Mouse (Mus musculus): ENCODE measurements around the gene Mllt11. TPM values are rescaled to one million over a fixed set of nuclear protein-coding genes. Genes with fewer than 3 reads are reported as not detected.

Gene Mllt11
- total and polyA plus RNA-seq, 2 experiments from 2014 or later: 347 to 446 TPM

- Histone ChIP-seq H3K9ac (replicated peaks; ENCODE audit: low read length) (no peak overlapping the region), H3K9me3 (ENCODE audit: low read length) (no peaks in the 10 kb centered on the region), H3K27ac (no peak overlapping the region), H3K36me3 (ENCODE audit: insufficient read depth, low read length) (peaks cover 45% of the 10 kb centered on the region), H3K27me3 (ENCODE audit: insufficient read depth, low read length) (no peaks in the 10 kb centered on the region), H3K4me3 (ENCODE audit: low read length) (no peak overlapping the region), H3K4me2 (ENCODE audit: low read depth, low read length) (no peak overlapping the region), H3K4me1 (ENCODE audit: insufficient read depth, low read length) (no peaks in the 10 kb centered on the region)
- 93% methylated on average over 2 of the region's 2 CpGs for WGBS
- ATAC-seq (no peak), DNase-seq (ENCODE audit: low spot score) (no peak)
- no peak for TF ChIP-seq CTCF (IDR thresholded peaks at IDR 0.05; ENCODE audit: low read depth)
Observed at GRCm38 (mm10) chr3:95186100-95186499, 45.9 kb downstream of the Mllt11 start.

- H3K27me3 ChIP-seq (ENCODE audit: insufficient read depth, low read length): no peaks in the 10 kb centered on the region
- H3K9me3 ChIP-seq (ENCODE audit: low read length): no peaks in the 10 kb centered on the region
- no peak for TF ChIP-seq CTCF (IDR thresholded peaks at IDR 0.05; ENCODE audit: low read depth)
- DNase-seq (ENCODE audit: low spot score): no peak
- no peak overlapping the region for H3K4me2 ChIP-seq (ENCODE audit: low read depth, low read length)
- H3K9ac ChIP-seq (replicated peaks; ENCODE audit: low read length): no peak overlapping the region
- H3K36me3 ChIP-seq (ENCODE audit: insufficient read depth, low read length): peaks cover 40% of the 10 kb centered on the region; the same call in 1 of the 2 replicates
- H3K4me3 ChIP-seq (ENCODE audit: low read length): no peak overlapping the region
- H3K27ac ChIP-seq: no peak overlapping the region
- H3K4me1 ChIP-seq (ENCODE audit: insufficient read depth, low read length): no peaks in the 10 kb centered on the region
- 92% methylated on average over 9 of the region's 9 CpGs for WGBS
- no peak for ATAC-seq
Observed at GRCm38 (mm10) chr3:95184796-95185577, 47.0 kb downstream of the Mllt11 start.

- Histone ChIP-seq H3K27me3 (ENCODE audit: insufficient read depth, low read length) (no peaks in the 10 kb centered on the region), H3K4me2 (ENCODE audit: low read depth, low read length) (no peak overlapping the region), H3K4me3 (ENCODE audit: low read length) (no peak overlapping the region), H3K4me1 (ENCODE audit: insufficient read depth, low read length) (no peaks in the 10 kb centered on the region), H3K36me3 (ENCODE audit: insufficient read depth, low read length) (peaks cover 15% of the 10 kb centered on the region; the same call in 1 of the 2 replicates), H3K27ac (no peak overlapping the region), H3K9me3 (ENCODE audit: low read length) (no peaks in the 10 kb centered on the region), H3K9ac (replicated peaks; ENCODE audit: low read length) (no peak overlapping the region)
- no peak for DNase-seq (ENCODE audit: low spot score)
- TF ChIP-seq CTCF (IDR thresholded peaks at IDR 0.05; ENCODE audit: low read depth): no peak
- ATAC-seq: no peak
- WGBS: 53% methylated on average over 1 of the region's 1 CpGs
Observed at GRCm38 (mm10) chr3:95181841-95182240, 50.1 kb downstream of the Mllt11 start.

- no peak for TF ChIP-seq CTCF (IDR thresholded peaks at IDR 0.05; ENCODE audit: low read depth)
- DNase-seq (ENCODE audit: low spot score): no peak
- Histone ChIP-seq H3K4me1 (ENCODE audit: insufficient read depth, low read length) (no peaks in the 10 kb centered on the region), H3K4me2 (ENCODE audit: low read depth, low read length) (no peak overlapping the region), H3K27me3 (ENCODE audit: insufficient read depth, low read length) (no peaks in the 10 kb centered on the region), H3K36me3 (ENCODE audit: insufficient read depth, low read length) (0 out of 2 replicates have a peak, but pooled peaks cover 9% of the 10 kb centered on the region), H3K27ac (no peak overlapping the region), H3K9me3 (ENCODE audit: low read length) (no peaks in the 10 kb centered on the region), H3K9ac (replicated peaks; ENCODE audit: low read length) (no peak overlapping the region), H3K4me3 (ENCODE audit: low read length) (no peak overlapping the region)
- no peak for ATAC-seq
- 69% methylated on average over 3 of the region's 3 CpGs for WGBS
Observed at GRCm38 (mm10) chr3:95179890-95180289, 52.1 kb downstream of the Mllt11 start.

- 86% methylated on average over 5 of the region's 5 CpGs for WGBS
- ATAC-seq: no peak
- Histone ChIP-seq H3K27ac (no peak overlapping the region), H3K9me3 (ENCODE audit: low read length) (no peaks in the 10 kb centered on the region), H3K4me1 (ENCODE audit: insufficient read depth, low read length) (no peaks in the 10 kb centered on the region), H3K36me3 (ENCODE audit: insufficient read depth, low read length) (0 out of 2 replicates have a peak, but pooled peaks cover 5% of the 10 kb centered on the region), H3K4me2 (ENCODE audit: low read depth, low read length) (no peak overlapping the region), H3K9ac (replicated peaks; ENCODE audit: low read length) (no peak overlapping the region), H3K4me3 (ENCODE audit: low read length) (no peak overlapping the region), H3K27me3 (ENCODE audit: insufficient read depth, low read length) (no peaks in the 10 kb centered on the region)
- no peak for TF ChIP-seq CTCF (IDR thresholded peaks at IDR 0.05; ENCODE audit: low read depth)
- no peak for DNase-seq (ENCODE audit: low spot score)
Observed at GRCm38 (mm10) chr3:95178948-95179347, 53.0 kb downstream of the Mllt11 start.

GRCm38 (mm10) chr3:95177583-95177982 is 54.4 kb downstream of the Mllt11 start:
- no peak for ATAC-seq
- DNase-seq (ENCODE audit: low spot score): no peak
- Histone ChIP-seq H3K27me3 (ENCODE audit: insufficient read depth, low read length) (no peaks in the 10 kb centered on the region), H3K27ac (no peak overlapping the region), H3K4me1 (ENCODE audit: insufficient read depth, low read length) (no peaks in the 10 kb centered on the region), H3K36me3 (ENCODE audit: insufficient read depth, low read length) (peaks cover 2% of the 10 kb centered on the region; the same call in 1 of the 2 replicates), H3K4me3 (ENCODE audit: low read length) (no peak overlapping the region), H3K9me3 (ENCODE audit: low read length) (no peaks in the 10 kb centered on the region), H3K4me2 (ENCODE audit: low read depth, low read length) (no peak overlapping the region), H3K9ac (replicated peaks; ENCODE audit: low read length) (no peak overlapping the region)
- WGBS: 83% methylated on average over 6 of the region's 6 CpGs
- TF ChIP-seq CTCF (IDR thresholded peaks at IDR 0.05; ENCODE audit: low read depth): no peak

GRCm38 (mm10) chr3:95176500-95176899 is 55.5 kb downstream of the Mllt11 start:
- no peak for TF ChIP-seq CTCF (IDR thresholded peaks at IDR 0.05; ENCODE audit: low read depth)
- DNase-seq (ENCODE audit: low spot score) (no peak), ATAC-seq (no peak)
- Histone ChIP-seq H3K4me1 (ENCODE audit: insufficient read depth, low read length) (no peaks in the 10 kb centered on the region), H3K9ac (replicated peaks; ENCODE audit: low read length) (no peak overlapping the region), H3K9me3 (ENCODE audit: low read length) (no peaks in the 10 kb centered on the region), H3K27ac (no peak overlapping the region), H3K36me3 (ENCODE audit: insufficient read depth, low read length) (peaks cover 10% of the 10 kb centered on the region), H3K4me3 (ENCODE audit: low read length) (no peak overlapping the region), H3K27me3 (ENCODE audit: insufficient read depth, low read length) (no peaks in the 10 kb centered on the region), H3K4me2 (ENCODE audit: low read depth, low read length) (no peak overlapping the region)
- 56% methylated on average over 3 of the region's 3 CpGs for WGBS
